Comparison of ENCODE assay signal across 30 mouse cellular contexts in genomic region chr16:26002848-26003247, GRCm38 (mm10).
A peak's percentile ranks its signal among the peaks of the same experiment; 100 is the strongest.
DNase-seq lines count a peak whose midpoint lies in the region; ATAC-seq and TF ChIP-seq lines count a peak whose summit lies in the region.
"Had no signal": no experiment of that assay in that cellular context is flagged by ENCODE, and none has a peak within 500 bp of the region (broad histone marks: within the 10 kb centered on the region; RNA-seq: fewer than 3 reads in every experiment).

No protein-coding gene starts in this region.

- 0 out of 2 replicates have a peak, but pooled peaks cover 4% of the 10 kb centered on the region for H3K4me1 ChIP-seq in embryonic facial prominence, embryonic 14.5 days (ENCODE audit: control insufficient read depth, insufficient read depth, low read length)
- H3K4me1 ChIP-seq in embryonic facial prominence, embryonic 10.5 days, result no peaks in the 10 kb centered on the region
- H3K4me1 ChIP-seq in heart, postnatal 0 days (ENCODE audit: control insufficient read depth, insufficient read depth), result peaks cover 5% of the 10 kb centered on the region; the same call in 1 of the 2 replicates
- no peaks in the 10 kb centered on the region for H3K4me1 ChIP-seq in heart, embryonic 11.5 days (ENCODE audit: control insufficient read depth, insufficient read depth, low read length)
- H3K4me1 ChIP-seq: embryonic facial prominence, embryonic 13.5 days; hindbrain, embryonic 12.5 days; neural tube, embryonic 12.5 days had no signal

- H3K9ac ChIP-seq in embryonic facial prominence, embryonic 14.5 days (ENCODE audit: low read depth, low read length), result no peak overlapping the region
- H3K9ac ChIP-seq in heart, postnatal 0 days (replicated peaks; ENCODE audit: low read depth, low read length), result no peak overlapping the region
- H3K9ac ChIP-seq in heart, embryonic 11.5 days (ENCODE audit: low read depth, low read length), result no peak overlapping the region
- H3K9ac ChIP-seq: embryonic facial prominence, embryonic 13.5 days; forebrain, embryonic 15.5 days; hindbrain, embryonic 12.5 days; liver, embryonic 14.5 days; midbrain, embryonic 15.5 days; neural tube, embryonic 12.5 days had no signal

- no peaks in the 10 kb centered on the region for H3K27me3 ChIP-seq in embryonic facial prominence, embryonic 14.5 days (replicated peaks; ENCODE audit: control insufficient read depth, insufficient read depth, low read length)
- H3K27me3 ChIP-seq in embryonic facial prominence, embryonic 10.5 days (replicated peaks; ENCODE audit: low read depth, poor library complexity, severe bottlenecking), result no peaks in the 10 kb centered on the region
- no peaks in the 10 kb centered on the region for H3K27me3 ChIP-seq in heart, postnatal 0 days (ENCODE audit: control insufficient read depth, insufficient read depth, low read length)
- no peaks in the 10 kb centered on the region for H3K27me3 ChIP-seq in heart, embryonic 11.5 days (ENCODE audit: control insufficient read depth, insufficient read depth, low read length)
- no peaks in the 10 kb centered on the region for H3K27me3 ChIP-seq in myocyte (ENCODE audit: control insufficient read depth, insufficient read depth, insufficient read length)
- H3K27me3 ChIP-seq: CH12.LX; embryonic facial prominence, embryonic 13.5 days; forebrain, embryonic 15.5 days; hindbrain, embryonic 12.5 days; midbrain, embryonic 15.5 days; neural tube, embryonic 12.5 days had no signal

- no peak overlapping the region for H3K4me3 ChIP-seq in embryonic facial prominence, embryonic 14.5 days (ENCODE audit: low read depth, low read length)
- H3K4me3 ChIP-seq in embryonic facial prominence, embryonic 10.5 days, result no peak overlapping the region
- H3K4me3 ChIP-seq in gastrocnemius, adult 2 months, result 0 out of 2 replicates have a peak overlapping the region, but pooled peaks have one; percentile 1
- H3K4me3 ChIP-seq in heart, postnatal 0 days (ENCODE audit: low read depth, low read length), result peak overlapping the region; percentile 12; the same call in 1 of the 2 replicates
- no peak overlapping the region for H3K4me3 ChIP-seq in heart, embryonic 11.5 days (ENCODE audit: low read depth, low read length)
- H3K4me3 ChIP-seq in myocyte, result no peak overlapping the region
- H3K4me3 ChIP-seq: embryonic facial prominence, embryonic 13.5 days; erythroblast, embryonic 14.5 days; forebrain, embryonic 15.5 days; hindbrain, embryonic 12.5 days; midbrain, embryonic 15.5 days; neural tube, embryonic 12.5 days had no signal

- no peak overlapping the region for H3K4me2 ChIP-seq in embryonic facial prominence, embryonic 14.5 days (ENCODE audit: low read depth, low read length)
- peak overlapping the region; percentile 43 for H3K4me2 ChIP-seq in heart, postnatal 0 days (ENCODE audit: low read depth, low read length)
- H3K4me2 ChIP-seq in heart, embryonic 11.5 days, result no peak overlapping the region
- peak overlapping the region; percentile 26 for H3K4me2 ChIP-seq in myocyte (ENCODE audit: low read depth)
- H3K4me2 ChIP-seq: embryonic facial prominence, embryonic 13.5 days; forebrain, embryonic 15.5 days; hindbrain, embryonic 12.5 days; midbrain, embryonic 15.5 days; neural tube, embryonic 12.5 days had no signal

- no peaks in the 10 kb centered on the region for H3K9me3 ChIP-seq in embryonic facial prominence, embryonic 14.5 days (ENCODE audit: control insufficient read depth, low read length)
- H3K9me3 ChIP-seq in embryonic facial prominence, embryonic 10.5 days, result no peaks in the 10 kb centered on the region
- H3K9me3 ChIP-seq in heart, postnatal 0 days (replicated peaks; ENCODE audit: control insufficient read depth, low read length), result no peaks in the 10 kb centered on the region
- no peaks in the 10 kb centered on the region for H3K9me3 ChIP-seq in heart, embryonic 11.5 days (replicated peaks; ENCODE audit: control insufficient read depth, low read length)
- H3K9me3 ChIP-seq: embryonic facial prominence, embryonic 13.5 days; forebrain, embryonic 15.5 days; hindbrain, embryonic 12.5 days; midbrain, embryonic 15.5 days; neural tube, embryonic 12.5 days had no signal

- intact Hi-C loops in gastrocnemius, adult 2 months (cut with DNase I), result no loop called here

- no peak for ATAC-seq in embryonic facial prominence, embryonic 14.5 days (ENCODE audit: low read depth)
- no peak for ATAC-seq in heart, postnatal 0 days (ENCODE audit: insufficient read depth, low read depth)
- no peak for ATAC-seq in heart, embryonic 11.5 days (replicated peaks; ENCODE audit: insufficient number of reproducible peaks, low FRiP score, low TSS enrichment)
- ATAC-seq: activated CD4-positive, CD25-positive, alpha-beta regulatory T cell, adult 4 months; midbrain, embryonic 15.5 days had no signal

- no peak overlapping the region for H3ac ChIP-seq in myocyte (ENCODE audit: control insufficient read depth, insufficient read length)

- TF ChIP-seq POLR2A in myocyte (IDR thresholded peaks at IDR 0.05; ENCODE audit: insufficient read length, low read depth), result no peak

- H3K27ac ChIP-seq in embryonic facial prominence, embryonic 14.5 days (replicated peaks; ENCODE audit: low read depth, low read length), result no peak overlapping the region
- H3K27ac ChIP-seq in embryonic facial prominence, embryonic 10.5 days (replicated peaks), result no peak overlapping the region
- no peak overlapping the region; the same call in 1 of the 2 replicates for H3K27ac ChIP-seq in gastrocnemius, adult 2 months
- H3K27ac ChIP-seq in heart, postnatal 0 days (ENCODE audit: low read depth), result 0 out of 2 replicates have a peak overlapping the region, but pooled peaks have one; percentile 18
- no peak overlapping the region for H3K27ac ChIP-seq in heart, embryonic 11.5 days (ENCODE audit: low read depth, low read length)
- H3K27ac ChIP-seq: embryonic facial prominence, embryonic 13.5 days; forebrain, embryonic 15.5 days; hindbrain, embryonic 12.5 days; liver, embryonic 14.5 days; midbrain, embryonic 15.5 days; neural tube, embryonic 12.5 days; stomach, postnatal 0 days had no signal

- no peaks in the 10 kb centered on the region for H3K36me3 ChIP-seq in embryonic facial prominence, embryonic 14.5 days (ENCODE audit: control insufficient read depth, insufficient read depth, low read length)
- no peaks in the 10 kb centered on the region for H3K36me3 ChIP-seq in embryonic facial prominence, embryonic 10.5 days (replicated peaks)
- no peaks in the 10 kb centered on the region for H3K36me3 ChIP-seq in heart, postnatal 0 days (replicated peaks; ENCODE audit: control insufficient read depth, insufficient read depth, low read length)
- no peaks in the 10 kb centered on the region for H3K36me3 ChIP-seq in heart, embryonic 11.5 days (ENCODE audit: control insufficient read depth, insufficient read depth, low read length)
- no peaks in the 10 kb centered on the region for H3K36me3 ChIP-seq in myocyte (ENCODE audit: control insufficient read depth, insufficient read depth)
- H3K36me3 ChIP-seq: embryonic facial prominence, embryonic 13.5 days; forebrain, embryonic 15.5 days; hindbrain, embryonic 12.5 days; midbrain, embryonic 15.5 days; neural tube, embryonic 12.5 days had no signal

- no peak for TF ChIP-seq CTCF in gastrocnemius, adult 2 months (IDR thresholded peaks at IDR 0.05)
- no peak for TF ChIP-seq CTCF in heart, postnatal 0 days (IDR thresholded peaks at IDR 0.05; ENCODE audit: low read depth)

- 73% methylated on average over 9 of the region's 9 CpGs for WGBS in embryonic facial prominence, embryonic 14.5 days
- WGBS in embryonic facial prominence, embryonic 10.5 days, result 93% methylated on average over 9 of the region's 9 CpGs
- WGBS in heart, postnatal 0 days, result 33% methylated on average over 9 of the region's 9 CpGs
- 73% methylated on average over 9 of the region's 9 CpGs for WGBS in heart, embryonic 11.5 days (ENCODE audit: insufficient replicate concordance)

- DNase-seq in embryonic facial prominence, embryonic 14.5 days (ENCODE audit: low spot score), result peak; percentile 31
- no peak for DNase-seq in embryonic facial prominence, embryonic 10.5 days (ENCODE audit: low spot score)
- DNase-seq in gastrocnemius, adult 2 months, result no peak
- DNase-seq in gastrocnemius, postnatal 4 days (ENCODE audit: low spot score in 2 of 2), result no peak
- no peak for DNase-seq in heart, postnatal 0 days (ENCODE audit: low spot score)
- DNase-seq in lung, postnatal 10 days, result no peak
- DNase-seq: adrenal gland, adult 8-10 months; cerebellum, adult 11-12 months; cerebellum, adult 9-11 months; embryo, embryonic 11 days; gastrocnemius, postnatal 25 days; heart, postnatal 36 days; kidney, adult 11 months; liver; lung, adult 2 months; lung, postnatal 14 days; thymus, adult 18-20 months; thymus, postnatal 36 days had no signal

- no peak for TF ChIP-seq EP300 in heart, postnatal 0 days (IDR thresholded peaks at IDR 0.05; ENCODE audit: low read depth)

- no peaks in the 10 kb centered on the region for H3K79me2 ChIP-seq in myocyte (ENCODE audit: control insufficient read depth, insufficient read depth)

TF ChIP-seq in myocyte, 11 proteins besides CTCF, POLR2A, EP300 and RAD21:
- TF ChIP-seq MYOD1 (IDR thresholded peaks at IDR 0.05; ENCODE audit: control insufficient read depth in 1 of 3, insufficient read length in 2 of 3, low read depth in 2 of 3), result no peak
- TF ChIP-seq MYOG (IDR thresholded peaks at IDR 0.05; ENCODE audit: control insufficient read depth in 1 of 3, insufficient read depth in 1 of 3, insufficient read length in 2 of 3, low read depth in 2 of 3), result no peak
- TF ChIP-seq REST (IDR thresholded peaks at IDR 0.05; ENCODE audit: insufficient read depth, insufficient read length), result no peak
- TF ChIP-seq SRF (IDR thresholded peaks at IDR 0.05; ENCODE audit: control insufficient read depth, insufficient read length, low read depth), result no peak
- no peak for TF ChIP-seq USF1 (IDR thresholded peaks at IDR 0.05; ENCODE audit: low read depth)
- TF ChIP-seq POLR2AphosphoS2 (IDR thresholded peaks at IDR 0.05; ENCODE audit: insufficient read length, low read depth), result no peak
- TF ChIP-seq TCF12 (IDR thresholded peaks at IDR 0.05; ENCODE audit: insufficient read depth, poor library complexity, severe bottlenecking), result no peak
- TF ChIP-seq E2F4 (IDR thresholded peaks at IDR 0.05; ENCODE audit: insufficient read depth), result no peak
- no peak for TF ChIP-seq TCF3 (IDR thresholded peaks at IDR 0.05; ENCODE audit: insufficient read length, low read depth)
- TF ChIP-seq MAX (IDR thresholded peaks at IDR 0.05; ENCODE audit: low read depth), result no peak
- no peak for TF ChIP-seq CEBPB (IDR thresholded peaks at IDR 0.05; ENCODE audit: insufficient read depth, poor library complexity, severe bottlenecking)

Comparison
In these comparisons a context has a peak if more than half of its experiments do, and no peak if none do; other contexts are left out.
1. H3K4me2 ChIP-seq: peak in heart, postnatal 0 days (single experiment) and myocyte (single experiment); none in embryonic facial prominence, embryonic 14.5 days (single experiment) and heart, embryonic 11.5 days (single experiment).
2. H3K4me3 ChIP-seq: peak in gastrocnemius, adult 2 months (single experiment) and heart, postnatal 0 days (single experiment); none in embryonic facial prominence, embryonic 14.5 days (single experiment), embryonic facial prominence, embryonic 10.5 days (single experiment), heart, embryonic 11.5 days (single experiment) and myocyte (single experiment).